Mouse (Mus musculus) heart, embryonic 15.5 days (tissue): ENCODE results near the gene Tmem221. TPM values are rescaled to one million over a fixed set of nuclear protein-coding genes. Genes with fewer than 3 reads are reported as not detected.

Experiments used
- ATAC-seq: fragments of 200-750 bp; cut with Nextera tagmentation; replicated peaks from 2 replicates; pipeline ENCODE4 v1.8.0; 2017; ENCODE audit warnings: low read depth, moderate TSS enrichment; ENCODE audit not compliant: insufficient number of reproducible peaks, insufficient read depth, low FRiP score
- H3K27ac ChIP-seq: fragments of 300-500 bp; sonication (generic); 2 replicates; pipeline ENCODE4 v1.5.1; 2015; ENCODE audit warnings: mild to moderate bottlenecking, inconsistent platforms
- H3K27me3 ChIP-seq: fragments of 300-500 bp; sonication (generic); 2 replicates; pipeline ENCODE4 v1.6.1; 2015; ENCODE audit warnings: inconsistent platforms
- H3K36me3 ChIP-seq: fragments of 300-500 bp; sonication (generic); 2 replicates; pipeline ENCODE4 v1.6.1; 2015; ENCODE audit warnings: mild to moderate bottlenecking, inconsistent platforms
- H3K4me1 ChIP-seq: fragments of 300-500 bp; sonication (generic); replicated peaks from 2 replicates; pipeline ENCODE4 v1.6.1; 2015; ENCODE audit warnings: inconsistent platforms
- H3K4me2 ChIP-seq: fragments of 300-500 bp; sonication (generic); 2 replicates; pipeline ENCODE4 v1.6.1; 2015; ENCODE audit warnings: inconsistent platforms, mild to moderate bottlenecking, moderate library complexity
- H3K4me3 ChIP-seq: fragments of 300-500 bp; sonication (generic); 2 replicates; pipeline ENCODE4 v1.5.1; 2015; ENCODE audit warnings: mild to moderate bottlenecking, inconsistent platforms
- H3K9ac ChIP-seq: fragments of 300-500 bp; sonication (generic); 2 replicates; pipeline ENCODE4 v1.6.1; 2015; ENCODE audit warnings: mild to moderate bottlenecking, inconsistent platforms
- H3K9me3 ChIP-seq: fragments of 300-500 bp; sonication (generic); replicated peaks from 2 replicates; pipeline ENCODE4 v1.6.1; 2016; ENCODE audit warnings: inconsistent platforms
- WGBS: fragments of 180-500 bp; shearing (Covaris S2); methylation state at CpG from one replicate; pipeline ENCODE4 v1.1.7; 2015; ENCODE audit warnings: mixed read lengths; 5-methylcytosine and 5-hydroxymethylcytosine counted together
- polyA plus RNA-seq: library from polyadenylated mRNA; unstranded; fragments of >200 nt; fragmentation: Nextera tagmentation; extraction: Ambion mirVana; gene quantifications from 2 replicates; pipeline ENCODE4 v1.2.1, GENCODE M21; 2015

Tmem221 gene
- polyA plus RNA-seq, 1 experiment from 2014 or later: 0.42 TPM

GRCm38 (mm10) chr8:71577856-71578387 is 19.3 kb upstream of the Tmem221 start:
- no peak for ATAC-seq
- Histone ChIP-seq H3K9ac (no peak overlapping the region), H3K4me2 (no peak overlapping the region), H3K4me1 (peaks cover 8% of the 10 kb centered on the region), H3K27me3 (no peaks in the 10 kb centered on the region), H3K9me3 (no peaks in the 10 kb centered on the region), H3K36me3 (peaks cover 5% of the 10 kb centered on the region; the same call in 1 of the 2 replicates), H3K4me3 (no peak overlapping the region), H3K27ac (no peak overlapping the region)
- 54% methylated on average over 4 of the region's 4 CpGs for WGBS

GRCm38 (mm10) chr8:71575020-71575419 is 16.3 kb upstream of the Tmem221 start:
- no peak for ATAC-seq
- Histone ChIP-seq H3K27ac (no peak overlapping the region), H3K4me3 (no peak overlapping the region), H3K36me3 (no peaks in the 10 kb centered on the region), H3K9me3 (no peaks in the 10 kb centered on the region), H3K4me1 (peaks cover 26% of the 10 kb centered on the region), H3K27me3 (0 out of 2 replicates have a peak, but pooled peaks cover 2% of the 10 kb centered on the region), H3K4me2 (no peak overlapping the region), H3K9ac (no peak overlapping the region)
- 38% methylated on average over 1 of the region's 1 CpGs for WGBS

GRCm38 (mm10) chr8:71574426-71574825 is 15.8 kb upstream of the Tmem221 start:
- Histone ChIP-seq H3K36me3 (no peaks in the 10 kb centered on the region), H3K9ac (no peak overlapping the region), H3K27me3 (0 out of 2 replicates have a peak, but pooled peaks cover 2% of the 10 kb centered on the region), H3K9me3 (no peaks in the 10 kb centered on the region), H3K4me1 (peaks cover 32% of the 10 kb centered on the region), H3K4me3 (no peak overlapping the region), H3K4me2 (no peak overlapping the region), H3K27ac (no peak overlapping the region)
- WGBS: 63% methylated on average over 7 of the region's 7 CpGs
- ATAC-seq: no peak

GRCm38 (mm10) chr8:71572847-71573633 is 14.4 kb upstream of the Tmem221 start:
- Histone ChIP-seq H3K4me1 (peaks cover 44% of the 10 kb centered on the region), H3K4me3 (no peak overlapping the region), H3K9me3 (no peaks in the 10 kb centered on the region), H3K36me3 (no peaks in the 10 kb centered on the region), H3K9ac (no peak overlapping the region), H3K27me3 (0 out of 2 replicates have a peak, but pooled peaks cover 2% of the 10 kb centered on the region), H3K27ac (peak overlapping the region; percentile 11; the same call in 1 of the 2 replicates), H3K4me2 (no peak overlapping the region)
- WGBS: 54% methylated on average over 9 of the region's 9 CpGs
- ATAC-seq: no peak

- WGBS: 84% methylated on average over 2 of the region's 2 CpGs
- H3K9me3 ChIP-seq: no peaks in the 10 kb centered on the region
- no peak overlapping the region for H3K4me3 ChIP-seq
- no peak overlapping the region; the same call in 1 of the 2 replicates for H3K4me2 ChIP-seq
- H3K36me3 ChIP-seq: no peaks in the 10 kb centered on the region
- no peak overlapping the region for H3K9ac ChIP-seq
- peaks cover 44% of the 10 kb centered on the region for H3K4me1 ChIP-seq
- 0 out of 2 replicates have a peak, but pooled peaks cover 2% of the 10 kb centered on the region for H3K27me3 ChIP-seq
- H3K27ac ChIP-seq: no peak overlapping the region
- ATAC-seq: no peak
Measured at GRCm38 (mm10) chr8:71572077-71572476, 13.4 kb upstream of the Tmem221 start.

GRCm38 (mm10) chr8:71570291-71570954 is 11.8 kb upstream of the Tmem221 start:
- peak; percentile 78 for ATAC-seq
- 1% methylated on average over 41 of the region's 41 CpGs for WGBS
- peak overlapping the region; percentile 95 for H3K4me2 ChIP-seq
- no peaks in the 10 kb centered on the region for H3K36me3 ChIP-seq
- 0 out of 2 replicates have a peak, but pooled peaks cover 2% of the 10 kb centered on the region for H3K27me3 ChIP-seq
- peaks cover 44% of the 10 kb centered on the region for H3K4me1 ChIP-seq
- peak overlapping the region; percentile 66 for H3K9ac ChIP-seq
- peak overlapping the region; percentile 70 for H3K4me3 ChIP-seq
- H3K9me3 ChIP-seq: no peaks in the 10 kb centered on the region
- H3K27ac ChIP-seq: peak overlapping the region; percentile 78

GRCm38 (mm10) chr8:71569366-71570290 is 11.0 kb upstream of the Tmem221 start:
- peak overlapping the region; percentile 95 for H3K4me2 ChIP-seq
- peak overlapping the region; percentile 70 for H3K4me3 ChIP-seq
- no peaks in the 10 kb centered on the region for H3K9me3 ChIP-seq
- peak overlapping the region; percentile 78 for H3K27ac ChIP-seq
- H3K4me1 ChIP-seq: peaks cover 44% of the 10 kb centered on the region
- no peaks in the 10 kb centered on the region for H3K36me3 ChIP-seq
- peak overlapping the region; percentile 60 for H3K9ac ChIP-seq
- under 1% methylated on average over 51 of the region's 51 CpGs for WGBS
- peak; percentile 74 for ATAC-seq
- H3K27me3 ChIP-seq: 0 out of 2 replicates have a peak, but pooled peaks cover 2% of the 10 kb centered on the region

GRCm38 (mm10) chr8:71568941-71569340 is 10.3 kb upstream of the Tmem221 start:
- H3K4me2 ChIP-seq: peak overlapping the region; percentile 95

GRCm38 (mm10) chr8:71568387-71568937 is 9.8 kb upstream of the Tmem221 start, which contains the start of gene Slc27a1:
Gene Slc27a1, plus strand, starts transcription at chr8:71568882.
- Histone ChIP-seq H3K27me3 (0 out of 2 replicates have a peak, but pooled peaks cover 5% of the 10 kb centered on the region), H3K9me3 (no peaks in the 10 kb centered on the region), H3K4me1 (peaks cover 39% of the 10 kb centered on the region), H3K4me3 (peak within 1 kb of the TSS; percentile 70), H3K36me3 (no peaks in the 10 kb centered on the region), H3K27ac (peak within 1 kb of the TSS; percentile 78), H3K9ac (peak within 1 kb of the TSS; percentile 60), H3K4me2 (peak within 1 kb of the TSS; percentile 95)
- WGBS: 17% methylated on average over 13 of the region's 13 CpGs
- peak; percentile 8; the same call in 1 of the 2 replicates for ATAC-seq

More at GRCm38 (mm10) chr8:71568941-71569340, 10.3 kb upstream of the Tmem221 start:
- 33% methylated on average over 6 of the region's 6 CpGs for WGBS
- Histone ChIP-seq H3K9ac (peak overlapping the region; percentile 60), H3K27ac (peak overlapping the region; percentile 78), H3K4me1 (peaks cover 39% of the 10 kb centered on the region), H3K27me3 (0 out of 2 replicates have a peak, but pooled peaks cover 2% of the 10 kb centered on the region), H3K9me3 (no peaks in the 10 kb centered on the region), H3K4me3 (peak overlapping the region; percentile 70), H3K36me3 (no peaks in the 10 kb centered on the region)
- 0 out of 2 replicates have a peak, but pooled peaks have one; percentile 1 for ATAC-seq

GRCm38 (mm10) chr8:71567587-71567986 is 8.9 kb upstream of the Tmem221 start:
- Histone ChIP-seq H3K27ac (no peak overlapping the region), H3K4me3 (no peak overlapping the region), H3K36me3 (no peaks in the 10 kb centered on the region), H3K9ac (no peak overlapping the region), H3K4me2 (no peak overlapping the region), H3K27me3 (peaks cover 6% of the 10 kb centered on the region), H3K9me3 (no peaks in the 10 kb centered on the region), H3K4me1 (peaks cover 38% of the 10 kb centered on the region)
- 60% methylated on average over 7 of the region's 7 CpGs for WGBS
- no peak for ATAC-seq
